Mouse (Mus musculus) hindbrain, embryonic 15.5 days (tissue): Measurements from ENCODE around the gene Gm49325. TPM values are rescaled to one million over a fixed set of nuclear protein-coding genes. Genes with fewer than 3 reads are reported as not detected.

Source experiments
- ATAC-seq: fragments of 200-750 bp; cut with Nextera tagmentation; 2 replicates; pipeline ENCODE4 v1.8.0; 2017; ENCODE audit warnings: low read depth, moderate number of reproducible peaks, moderate TSS enrichment; ENCODE audit not compliant: low FRiP score
- H3K27ac ChIP-seq: fragments of 300-500 bp; sonication (generic); replicated peaks from 2 replicates; pipeline ENCODE4 v1.5.1; 2015; ENCODE audit warnings: mild to moderate bottlenecking, inconsistent platforms
- H3K27me3 ChIP-seq: fragments of 300-500 bp; sonication (generic); 2 replicates; pipeline ENCODE4 v1.6.1; 2015; ENCODE audit warnings: control low read depth, inconsistent platforms
- H3K36me3 ChIP-seq: fragments of 300-500 bp; sonication (generic); 2 replicates; pipeline ENCODE4 v1.6.1; 2015; ENCODE audit warnings: control low read depth, inconsistent platforms
- H3K4me1 ChIP-seq: fragments of 300-500 bp; sonication (generic); replicated peaks from 2 replicates; pipeline ENCODE4 v1.6.1; 2015; ENCODE audit warnings: control low read depth, inconsistent platforms
- H3K4me2 ChIP-seq: fragments of 300-500 bp; sonication (generic); 2 replicates; pipeline ENCODE4 v1.6.1; 2015; ENCODE audit warnings: moderate library complexity, mild to moderate bottlenecking, inconsistent platforms
- H3K4me3 ChIP-seq: fragments of 300-500 bp; sonication (generic); 2 replicates; pipeline ENCODE4 v1.5.1; 2015; ENCODE audit warnings: mild to moderate bottlenecking, inconsistent platforms
- H3K9ac ChIP-seq: fragments of 300-500 bp; sonication (generic); 2 replicates; pipeline ENCODE4 v1.6.1; 2015; ENCODE audit warnings: inconsistent platforms
- H3K9me3 ChIP-seq: fragments of 300-500 bp; sonication (generic); 2 replicates; pipeline ENCODE4 v1.6.1; 2016; ENCODE audit warnings: control low read depth, inconsistent platforms
- WGBS: fragments of 180-500 bp; shearing (Covaris S2); methylation state at CpG from one replicate; pipeline ENCODE4 v1.1.7; 2015; 5-methylcytosine and 5-hydroxymethylcytosine counted together
- polyA plus RNA-seq: library from polyadenylated mRNA; unstranded; fragments of >200 nt; fragmentation: Nextera tagmentation; extraction: Ambion mirVana; gene quantifications from 2 replicates; pipeline ENCODE4 v1.2.1, GENCODE M21; 2015

The Gm49325 gene
- polyA plus RNA-seq, 1 experiment from 2014 or later, result 2.9 TPM

DNA sequence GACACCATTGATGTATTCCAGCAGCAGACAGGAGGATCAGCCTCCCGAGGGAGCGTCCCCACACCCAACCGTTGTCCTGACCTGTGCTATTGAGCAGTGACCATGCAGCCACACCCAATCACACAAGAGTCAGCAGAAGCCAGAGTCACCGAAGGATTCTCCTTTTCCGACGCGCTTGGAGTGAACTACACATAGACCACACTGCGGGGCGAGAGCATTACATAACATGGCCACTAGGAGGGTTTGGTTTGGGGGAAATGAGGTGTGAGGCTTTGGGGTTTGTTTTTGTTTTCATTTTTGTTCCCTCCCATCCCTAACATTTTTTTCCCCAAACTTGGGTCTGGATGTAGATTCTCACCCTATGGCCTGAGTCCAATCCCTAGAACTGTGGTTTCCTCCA is 10.2 kb downstream of the Gm49325 start:
- no peaks in the 10 kb centered on the region for H3K27me3 ChIP-seq
- H3K4me2 ChIP-seq, result no peak overlapping the region
- no peak overlapping the region for H3K9ac ChIP-seq
- H3K9me3 ChIP-seq, result no peaks in the 10 kb centered on the region
- no peak overlapping the region for H3K4me3 ChIP-seq
- H3K36me3 ChIP-seq, result peaks cover 60% of the 10 kb centered on the region
- no peak for ATAC-seq
- H3K4me1 ChIP-seq, result no peaks in the 10 kb centered on the region
- 95% methylated on average over 9 of the region's 9 CpGs for WGBS
- H3K27ac ChIP-seq, result no peak overlapping the region

DNA sequence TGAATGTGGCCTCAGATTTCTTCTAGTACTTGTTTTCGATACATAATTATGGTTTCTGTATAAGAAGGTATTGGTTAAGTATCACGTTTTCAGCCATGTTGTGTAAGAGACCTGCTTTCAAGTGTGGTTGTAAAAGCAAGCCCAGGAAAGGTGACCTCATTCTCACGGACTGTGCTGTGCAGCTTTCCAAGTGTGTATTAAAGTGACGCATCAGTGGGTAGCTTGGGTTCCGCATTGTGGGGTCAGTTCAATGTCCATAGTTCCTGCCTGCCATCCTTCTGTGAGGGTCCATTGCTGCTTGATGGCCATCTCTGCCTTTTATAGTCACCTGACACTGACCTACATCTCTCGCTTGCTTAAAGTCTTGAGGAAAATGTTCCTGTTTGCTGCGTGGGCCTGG is 10.9 kb downstream of the Gm49325 start:
- Histone ChIP-seq H3K9me3 (no peaks in the 10 kb centered on the region), H3K36me3 (peaks cover 56% of the 10 kb centered on the region), H3K9ac (no peak overlapping the region), H3K4me1 (peaks cover 6% of the 10 kb centered on the region), H3K27me3 (no peaks in the 10 kb centered on the region), H3K4me3 (no peak overlapping the region), H3K27ac (no peak overlapping the region), H3K4me2 (no peak overlapping the region)
- no peak for ATAC-seq
- 96% methylated on average over 7 of the region's 7 CpGs for WGBS

DNA sequence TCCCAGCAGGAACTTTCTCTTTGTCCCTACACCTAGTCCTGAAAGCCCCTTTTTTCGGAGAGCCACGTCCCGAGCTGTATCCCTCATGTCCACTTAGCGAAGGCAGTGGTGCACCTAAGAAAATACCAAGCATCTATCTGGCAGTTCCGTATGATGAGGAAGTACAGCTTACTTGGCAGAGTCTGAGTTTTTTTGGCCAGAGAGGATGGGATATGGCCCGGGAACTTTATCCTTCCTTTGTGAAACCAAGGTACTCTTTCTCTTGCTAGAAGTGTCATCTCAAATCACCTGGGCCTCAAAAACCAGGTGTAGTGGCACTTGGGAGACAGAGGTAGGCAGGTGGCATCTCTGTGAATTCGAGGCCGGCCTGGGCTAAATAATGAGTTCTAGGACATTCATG is 15.5 kb downstream of the Gm49325 start:
- Histone ChIP-seq H3K27me3 (no peaks in the 10 kb centered on the region), H3K9me3 (no peaks in the 10 kb centered on the region)
- no peak; the same call in 1 of the 2 replicates for ATAC-seq

DNA sequence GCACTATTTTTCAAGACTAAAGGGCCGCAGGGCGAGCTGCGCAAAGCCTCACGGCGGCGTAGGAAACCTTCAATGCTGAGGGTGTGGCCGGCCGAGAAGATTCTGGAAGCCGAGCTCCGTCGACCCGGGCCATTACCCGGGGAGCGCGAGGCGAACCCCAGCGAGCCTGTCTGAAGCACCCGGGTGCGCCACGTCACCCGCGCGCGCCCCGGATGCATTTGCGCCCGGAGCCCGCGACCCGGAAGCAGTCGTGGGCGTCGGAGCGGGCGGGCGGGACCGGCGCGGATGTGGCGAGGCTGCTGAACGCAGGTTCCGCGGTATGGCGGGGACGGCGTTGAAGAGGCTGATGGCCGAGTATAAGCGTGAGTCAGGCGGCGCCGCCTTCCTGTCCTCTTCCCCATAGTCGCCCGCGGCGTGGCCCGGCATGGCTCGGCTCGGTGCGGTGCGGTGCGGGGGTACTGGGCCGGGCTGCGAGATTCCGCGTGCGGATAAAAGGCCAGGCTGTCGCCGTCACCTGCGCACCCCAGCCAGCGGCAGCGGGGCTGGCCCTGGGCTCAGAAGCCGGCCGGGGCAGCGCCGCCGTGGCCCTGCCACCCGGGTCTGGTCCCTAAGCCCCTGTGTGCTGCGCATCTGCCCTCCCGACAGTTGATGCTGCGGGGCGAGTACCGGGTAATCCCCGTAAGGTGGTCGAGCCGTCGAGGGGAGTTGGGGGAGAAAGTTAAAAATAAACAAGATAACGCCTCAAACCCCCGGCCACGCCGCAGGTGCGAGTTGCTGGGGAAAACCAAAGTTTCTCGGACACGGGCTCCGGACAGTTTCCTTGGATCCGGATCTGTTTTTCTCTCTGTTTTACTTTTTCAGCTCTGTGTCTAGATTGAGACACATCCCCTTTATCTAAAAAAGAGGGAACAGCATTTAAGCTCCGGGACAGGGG is 16.3 kb downstream of the Gm49325 start, which contains the start of gene Ube2g2:
Ube2g2 (plus strand) TSS at position 221 of the 934 bp plus-strand sequence.
- Histone ChIP-seq H3K9me3 (no peaks in the 10 kb centered on the region), H3K4me1 (peaks cover 47% of the 10 kb centered on the region), H3K27ac (peak within 1 kb of the TSS; percentile 91), H3K27me3 (no peaks in the 10 kb centered on the region), H3K4me2 (peak within 1 kb of the TSS; percentile 67), H3K9ac (peak within 1 kb of the TSS; percentile 83), H3K4me3 (peak within 1 kb of the TSS; percentile 76), H3K36me3 (peaks cover 11% of the 10 kb centered on the region)
- WGBS, result under 1% methylated on average over 77 of the region's 96 CpGs
- peak; percentile 89 for ATAC-seq

More for the DNA sequence above, 15.5 kb downstream of the Gm49325 start:
- Histone ChIP-seq H3K36me3 (peaks cover 19% of the 10 kb centered on the region), H3K9ac (peak overlapping the region; percentile 83), H3K4me1 (peaks cover 43% of the 10 kb centered on the region), H3K27ac (peak overlapping the region; percentile 91), H3K4me3 (peak overlapping the region; percentile 76), H3K4me2 (peak overlapping the region; percentile 67)
- 78% methylated on average over 8 of the region's 8 CpGs for WGBS

DNA sequence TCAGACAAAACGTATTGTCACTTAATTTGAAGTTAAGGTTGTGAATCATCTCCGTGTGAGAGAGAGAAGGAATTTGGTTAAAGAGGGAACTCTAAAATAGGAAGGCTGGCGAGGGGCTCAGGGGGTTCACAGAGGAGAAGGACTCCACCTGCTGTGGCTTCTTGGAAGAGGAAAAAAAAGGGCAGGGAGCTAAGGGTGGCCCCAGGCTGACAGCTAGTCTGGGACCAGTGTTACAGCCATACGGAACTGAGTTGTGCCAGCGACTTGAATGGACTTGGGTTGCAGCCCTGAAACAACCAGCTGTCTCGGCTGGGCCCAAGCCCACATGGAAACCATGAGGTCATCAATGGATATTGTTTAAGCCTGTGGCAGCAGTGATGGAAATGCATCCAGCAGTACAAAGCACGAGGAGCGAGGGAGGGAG is 17.1 kb downstream of the Gm49325 start:
- Histone ChIP-seq H3K4me2 (peak overlapping the region; percentile 67), H3K36me3 (peaks cover 4% of the 10 kb centered on the region; the same call in 1 of the 2 replicates), H3K4me3 (peak overlapping the region; percentile 76), H3K4me1 (peaks cover 49% of the 10 kb centered on the region), H3K9me3 (no peaks in the 10 kb centered on the region), H3K27ac (peak overlapping the region; percentile 91), H3K9ac (peak overlapping the region; percentile 83), H3K27me3 (no peaks in the 10 kb centered on the region)
- 4% methylated on average over 8 of the region's 8 CpGs for WGBS
- peak; percentile 31; the same call in 1 of the 2 replicates for ATAC-seq

DNA sequence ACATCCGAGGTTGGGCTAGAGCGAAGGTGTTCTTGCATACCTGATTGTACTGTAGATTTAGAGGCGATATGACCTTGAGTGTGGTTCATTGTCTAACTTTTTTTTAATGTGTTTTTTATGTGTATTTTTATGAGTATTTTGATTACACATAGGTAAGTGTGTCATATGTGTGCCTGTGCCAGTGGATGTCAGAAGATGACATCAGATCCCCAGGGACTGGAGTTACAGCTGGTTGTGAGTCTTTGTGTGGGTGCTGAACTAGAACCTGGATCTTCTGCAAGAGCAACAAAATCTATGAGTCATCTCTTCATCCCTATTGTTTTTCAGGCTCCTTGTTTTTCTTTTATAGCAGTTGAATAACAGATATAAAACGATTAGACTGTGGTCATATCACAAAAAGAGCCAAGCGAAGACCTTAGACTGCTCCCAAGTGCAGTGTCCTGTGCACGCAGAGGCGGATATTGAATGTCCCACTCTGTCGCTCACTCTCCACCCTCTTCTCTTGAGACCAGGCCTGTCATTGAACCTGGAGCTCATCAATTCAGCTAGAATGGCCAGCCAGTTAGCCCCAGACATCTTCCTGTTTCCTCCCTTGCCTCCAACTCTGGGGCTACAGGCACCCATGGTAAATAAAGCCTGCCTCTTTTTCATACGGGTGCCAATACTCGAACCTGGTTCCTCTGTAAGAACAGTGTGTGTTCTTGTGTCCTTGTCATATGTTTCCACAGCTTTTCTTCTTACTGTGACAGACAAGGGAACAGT is 17.8 kb downstream of the Gm49325 start:
- Histone ChIP-seq H3K4me2 (peak overlapping the region; percentile 67), H3K4me3 (peak overlapping the region; percentile 76), H3K9ac (peak overlapping the region; percentile 83; the same call in 1 of the 2 replicates), H3K4me1 (peaks cover 49% of the 10 kb centered on the region), H3K27ac (no peak overlapping the region), H3K27me3 (no peaks in the 10 kb centered on the region), H3K36me3 (0 out of 2 replicates have a peak, but pooled peaks cover 3% of the 10 kb centered on the region), H3K9me3 (no peaks in the 10 kb centered on the region)
- ATAC-seq, result no peak
- 92% methylated on average over 10 of the region's 10 CpGs for WGBS

DNA sequence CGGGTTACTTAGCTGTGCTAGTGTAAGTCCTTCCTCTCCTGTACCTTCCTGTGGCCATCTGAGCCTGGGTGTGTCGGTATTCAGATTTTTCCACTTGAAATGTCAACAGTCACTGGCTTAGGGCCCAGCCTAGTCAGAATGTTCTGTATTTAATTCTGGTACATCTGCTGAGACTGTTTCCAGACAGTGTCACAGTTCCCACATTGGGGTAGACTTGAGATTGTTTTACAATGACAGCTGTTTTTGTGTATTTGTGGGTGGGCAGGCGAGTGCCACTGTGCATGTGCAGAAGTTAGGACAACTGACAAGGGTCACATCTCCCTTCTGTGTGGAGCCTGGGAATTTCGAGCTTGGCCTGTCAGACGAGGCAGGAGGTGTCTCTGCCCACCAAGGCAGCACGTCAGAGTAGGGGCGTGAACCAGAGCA is 18.6 kb downstream of the Gm49325 start:
- ATAC-seq, result no peak
- Histone ChIP-seq H3K9ac (no peak overlapping the region), H3K27me3 (no peaks in the 10 kb centered on the region), H3K4me2 (0 out of 2 replicates have a peak overlapping the region, but pooled peaks have one; percentile 67), H3K27ac (no peak overlapping the region), H3K4me1 (peaks cover 49% of the 10 kb centered on the region), H3K4me3 (no peak overlapping the region), H3K36me3 (no peaks in the 10 kb centered on the region), H3K9me3 (no peaks in the 10 kb centered on the region)
- 66% methylated on average over 7 of the region's 7 CpGs for WGBS

DNA sequence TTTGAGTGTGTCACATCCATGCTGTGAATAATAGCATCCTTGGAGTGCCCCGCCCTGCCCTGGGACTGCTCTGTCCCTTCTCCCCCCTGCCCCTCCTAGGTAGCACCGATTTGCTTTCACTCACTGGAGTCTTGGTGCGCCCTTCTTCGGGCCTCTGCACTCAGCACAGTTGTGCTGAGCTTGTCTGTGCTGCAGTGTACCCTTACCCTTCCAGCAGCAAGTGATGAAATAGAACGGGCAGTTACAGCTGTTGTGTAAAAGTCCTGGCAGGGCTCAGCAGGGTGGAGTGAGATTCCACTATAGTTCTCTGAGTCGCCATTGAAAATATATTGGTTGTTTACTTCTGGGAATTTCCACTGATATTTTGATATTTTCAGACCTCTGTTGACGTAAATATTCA is 20.0 kb downstream of the Gm49325 start:
- ATAC-seq, result no peak
- WGBS, result 90% methylated on average over 7 of the region's 7 CpGs
- H3K36me3 ChIP-seq, result no peaks in the 10 kb centered on the region
- no peak overlapping the region for H3K4me3 ChIP-seq
- no peak overlapping the region for H3K4me2 ChIP-seq
- H3K9me3 ChIP-seq, result no peaks in the 10 kb centered on the region
- H3K9ac ChIP-seq, result no peak overlapping the region
- no peak overlapping the region for H3K27ac ChIP-seq
- H3K27me3 ChIP-seq, result no peaks in the 10 kb centered on the region
- peaks cover 49% of the 10 kb centered on the region for H3K4me1 ChIP-seq

DNA sequence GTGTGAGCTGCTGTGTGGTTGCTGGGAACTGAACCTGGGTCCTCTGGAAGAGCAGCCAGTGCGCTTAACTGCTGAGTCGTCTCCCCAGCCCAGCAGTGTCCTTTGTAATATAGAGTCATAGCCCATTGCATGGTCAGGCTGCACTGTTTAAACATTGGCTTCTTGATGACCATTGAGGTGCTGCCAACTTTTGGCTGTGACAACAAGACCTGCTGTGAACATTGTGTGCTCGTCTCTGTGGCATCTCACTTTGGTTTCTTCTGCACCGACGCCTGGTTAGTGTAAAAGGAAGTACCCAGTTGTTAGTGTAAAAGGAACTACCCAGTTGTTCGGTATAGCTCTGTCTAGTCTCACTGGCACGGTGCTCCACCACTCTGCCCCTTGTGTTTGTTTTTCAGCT is 20.6 kb downstream of the Gm49325 start:
- peaks cover 46% of the 10 kb centered on the region for H3K4me1 ChIP-seq
- no peak overlapping the region for H3K9ac ChIP-seq
- H3K4me3 ChIP-seq, result no peak overlapping the region
- H3K4me2 ChIP-seq, result no peak overlapping the region
- H3K27ac ChIP-seq, result no peak overlapping the region
- H3K9me3 ChIP-seq, result no peaks in the 10 kb centered on the region
- no peaks in the 10 kb centered on the region for H3K27me3 ChIP-seq
- no peak for ATAC-seq
- 0 out of 2 replicates have a peak, but pooled peaks cover 3% of the 10 kb centered on the region for H3K36me3 ChIP-seq
- 63% methylated on average over 7 of the region's 7 CpGs for WGBS

DNA sequence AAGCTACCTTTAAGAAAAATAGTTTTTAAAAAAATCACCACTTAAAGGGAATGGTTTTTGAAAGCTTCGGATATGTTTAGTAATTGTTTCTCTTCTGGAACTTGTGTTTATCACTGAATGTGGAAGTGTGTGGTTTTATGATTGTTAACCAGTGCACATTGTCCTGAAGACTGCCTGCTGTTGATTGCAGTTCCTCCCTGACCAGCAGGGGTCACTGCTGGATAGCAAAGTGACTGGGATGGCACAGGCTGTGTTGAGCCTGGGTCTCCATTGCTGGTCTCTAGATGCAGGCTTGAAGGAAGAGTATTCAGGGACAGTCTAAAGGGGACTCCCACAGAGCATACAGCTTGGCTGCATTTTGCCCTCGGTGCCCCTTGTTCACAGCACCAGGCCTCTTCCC is 21.5 kb downstream of the Gm49325 start:
- no peak overlapping the region for H3K9ac ChIP-seq

DNA sequence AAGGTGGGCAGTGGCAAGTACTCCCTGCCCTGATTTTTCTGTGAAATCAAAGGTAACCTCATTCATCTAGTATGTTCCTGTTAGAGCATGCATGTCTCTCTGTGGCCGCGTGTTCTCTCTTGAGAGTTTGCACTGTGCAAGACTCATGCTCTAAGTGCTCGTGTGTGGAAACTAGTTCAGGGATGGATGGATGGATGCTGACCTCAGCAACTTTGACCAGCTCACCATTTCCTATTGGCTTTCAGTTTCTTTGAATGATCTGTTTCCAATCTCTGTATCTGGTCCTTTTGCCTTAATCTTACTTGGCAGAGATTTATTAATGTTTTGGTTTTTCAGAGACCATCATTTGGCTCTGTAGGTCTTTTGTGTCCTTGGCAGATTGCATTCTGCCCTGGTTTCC is 23.2 kb downstream of the Gm49325 start:
- Histone ChIP-seq H3K4me2 (no peak overlapping the region), H3K27ac (no peak overlapping the region), H3K36me3 (peaks cover 13% of the 10 kb centered on the region), H3K4me3 (no peak overlapping the region), H3K4me1 (peaks cover 31% of the 10 kb centered on the region), H3K9me3 (no peaks in the 10 kb centered on the region), H3K9ac (no peak overlapping the region), H3K27me3 (no peaks in the 10 kb centered on the region)
- no peak for ATAC-seq
- 89% methylated on average over 3 of the region's 3 CpGs for WGBS

More for the DNA sequence above, 21.5 kb downstream of the Gm49325 start:
- 27% methylated on average over 2 of the region's 2 CpGs for WGBS
- Histone ChIP-seq H3K4me2 (no peak overlapping the region), H3K4me1 (peaks cover 42% of the 10 kb centered on the region), H3K27ac (no peak overlapping the region), H3K36me3 (peaks cover 9% of the 10 kb centered on the region; the same call in 1 of the 2 replicates), H3K9me3 (no peaks in the 10 kb centered on the region), H3K4me3 (no peak overlapping the region), H3K27me3 (no peaks in the 10 kb centered on the region)
- peak; percentile 67 for ATAC-seq

DNA sequence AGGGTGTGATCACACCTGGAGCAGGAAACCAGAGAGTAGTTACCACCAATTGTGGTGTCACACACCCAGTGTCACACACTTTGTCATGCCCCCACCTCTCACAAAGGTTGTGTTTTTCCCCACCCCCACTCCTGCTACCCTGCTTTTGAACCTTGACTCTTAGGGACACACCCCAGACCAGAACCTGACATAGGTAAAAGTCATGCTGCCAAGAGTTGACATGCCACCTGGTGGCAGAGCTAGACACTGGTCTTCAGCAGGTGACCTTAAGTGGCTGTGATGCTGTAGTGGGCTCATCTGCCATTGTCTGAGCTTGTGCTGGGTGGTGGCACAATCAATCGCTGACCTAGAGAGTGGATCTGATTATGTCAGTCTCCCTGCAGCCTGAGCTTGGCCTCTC is 24.0 kb downstream of the Gm49325 start:
- Histone ChIP-seq H3K4me1 (peaks cover 29% of the 10 kb centered on the region), H3K4me3 (no peak overlapping the region), H3K36me3 (peaks cover 13% of the 10 kb centered on the region), H3K9ac (no peak overlapping the region), H3K9me3 (no peaks in the 10 kb centered on the region), H3K4me2 (no peak overlapping the region), H3K27ac (no peak overlapping the region), H3K27me3 (no peaks in the 10 kb centered on the region)
- no peak for ATAC-seq
- 96% methylated on average over 1 of the region's 1 CpGs for WGBS
